Mouse (Mus musculus) liver, adult 2 months (tissue): Measurements from ENCODE around the gene Mrap.

Source experiments
- CTCF ChIP-seq: fragments of 200-500 bp; IDR thresholded peaks from 2 replicates; pipeline ENCODE4 v1.5.1; 2011; ENCODE audit warnings: low read depth, low read length, control low read depth
- POLR2A ChIP-seq: fragments of 200-500 bp; IDR thresholded peaks from 2 replicates; pipeline ENCODE4 v1.6.1; 2011; ENCODE audit warnings: low read length, control low read depth; ENCODE audit not compliant: insufficient read depth; ENCODE audit errors: extremely low read depth

DNA sequence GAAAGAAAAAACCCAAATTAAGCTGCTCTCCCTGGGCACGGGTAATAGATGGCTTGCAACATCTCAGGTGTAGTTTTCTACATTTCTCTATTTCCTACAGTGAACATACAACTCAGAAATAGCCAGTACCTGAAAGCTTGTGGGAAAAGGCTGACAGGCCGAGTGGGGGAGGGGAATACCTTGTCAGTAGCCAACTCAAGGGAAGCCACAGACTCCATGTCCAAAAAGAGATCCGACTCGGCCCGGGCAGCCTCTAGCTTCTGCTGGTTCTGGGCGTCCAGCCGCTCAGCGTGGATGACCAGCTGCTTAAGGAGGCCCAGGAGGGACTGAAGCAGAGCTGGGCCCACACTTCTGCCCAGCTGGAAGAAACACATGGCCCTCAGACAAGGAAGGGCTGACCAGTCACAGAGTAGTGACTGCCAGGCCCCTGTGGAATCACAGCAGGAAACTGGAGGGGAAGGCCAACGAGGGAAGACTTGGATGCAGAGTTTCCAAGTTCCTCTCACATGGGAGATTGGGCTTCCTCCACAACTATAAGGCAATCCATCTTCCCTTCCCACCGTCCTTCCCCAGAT, 38.0 kb downstream of the Mrap start:
- TF ChIP-seq POLR2A, result no peak
- no peak for TF ChIP-seq CTCF
